Mouse (Mus musculus): ENCODE data around the gene Zfp428.
"Not testable (repeated sequence)": the region's sequence is repeated elsewhere in the genome, so short reads cannot be mapped to it uniquely, and the experiment has no call there.

The Zfp428 gene

DNA sequence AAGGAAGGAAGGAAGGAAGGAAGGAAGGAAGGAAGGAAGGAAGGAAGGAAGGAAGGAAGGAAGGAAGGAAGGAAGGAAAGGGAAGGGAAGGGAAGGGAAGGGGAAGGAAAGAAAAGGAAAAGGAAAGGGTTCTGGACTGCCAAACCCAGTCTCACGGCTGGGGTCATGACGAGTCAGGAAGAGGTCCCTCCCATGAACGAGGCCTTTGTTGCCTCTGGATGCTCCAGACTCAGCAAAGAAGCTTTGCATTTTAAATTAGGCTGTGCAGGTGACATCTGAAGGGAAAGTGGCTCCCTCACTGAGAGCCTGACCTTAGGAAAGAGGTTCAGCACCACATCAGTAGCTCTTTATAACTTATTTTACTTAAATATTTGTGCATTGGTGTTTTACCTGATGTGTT lies 12.3 kb downstream of the Zfp428 start:
- DNase-seq (ENCODE audit: low read depth, low spot score) = no peak

DNA sequence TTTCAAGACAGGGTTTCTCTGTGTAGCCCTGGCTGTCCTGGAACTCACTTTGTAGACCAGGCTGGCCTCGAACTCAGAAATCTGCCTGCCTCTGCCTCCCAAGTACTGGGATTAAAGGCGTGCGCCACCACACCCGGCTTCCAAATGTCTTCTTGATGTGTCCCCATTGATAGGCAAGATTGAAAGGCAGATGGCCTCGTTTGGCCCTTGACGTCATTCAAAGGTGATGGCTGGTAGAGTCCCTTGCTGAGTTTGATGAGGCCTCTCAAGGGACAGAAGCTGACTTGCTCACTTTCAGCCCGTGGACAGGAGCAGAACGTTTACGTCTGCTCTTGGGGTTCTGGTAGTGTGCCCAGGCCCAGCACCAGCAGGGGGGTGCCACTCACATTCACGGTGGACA lies 13.2 kb downstream of the Zfp428 start:
- DNase-seq (ENCODE audit: low read depth, low spot score) = not testable (repeated sequence)

DNA sequence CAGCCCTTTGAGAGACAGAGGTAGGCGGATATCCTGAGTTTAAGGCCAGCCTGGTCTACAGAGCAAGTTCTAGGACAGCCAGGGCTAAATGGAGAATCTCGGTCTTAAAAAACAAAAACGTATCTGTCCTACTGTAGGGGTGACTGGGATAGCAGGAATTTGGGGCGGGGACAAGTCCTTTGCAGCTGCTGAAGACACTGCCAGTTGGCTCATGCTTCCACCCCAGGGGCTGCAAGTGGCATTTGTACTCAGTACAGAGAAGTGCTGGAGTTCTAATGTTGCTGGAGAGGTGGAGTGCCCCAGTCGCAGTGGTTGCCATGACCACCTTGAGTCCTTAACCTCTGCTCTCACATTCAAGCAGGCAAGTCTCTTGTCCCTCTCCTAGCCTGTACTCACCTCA lies 16.0 kb downstream of the Zfp428 start:
- no peak for DNase-seq (ENCODE audit: low read depth, low spot score)

DNA sequence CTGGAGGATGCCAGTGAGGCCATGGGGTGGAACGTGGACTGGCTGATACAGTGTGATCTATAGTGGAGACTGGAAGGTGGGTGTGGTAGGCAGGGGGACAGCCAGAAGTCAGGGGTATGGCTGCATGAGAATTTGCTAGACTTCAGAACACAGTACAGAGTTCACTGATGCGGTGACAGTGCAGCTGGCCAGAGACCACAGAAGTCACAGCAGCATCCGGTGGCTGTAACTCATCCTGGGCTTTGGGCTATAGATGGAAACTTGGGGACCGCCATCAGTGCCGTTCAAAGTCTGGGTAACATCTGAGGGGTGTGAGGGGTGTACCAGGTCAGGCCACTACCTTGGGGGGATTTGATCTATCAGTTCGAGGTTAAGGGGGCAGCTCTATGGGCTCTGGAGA lies 16.9 kb downstream of the Zfp428 start:
- DNase-seq (ENCODE audit: low read depth, low spot score) = no peak

DNA sequence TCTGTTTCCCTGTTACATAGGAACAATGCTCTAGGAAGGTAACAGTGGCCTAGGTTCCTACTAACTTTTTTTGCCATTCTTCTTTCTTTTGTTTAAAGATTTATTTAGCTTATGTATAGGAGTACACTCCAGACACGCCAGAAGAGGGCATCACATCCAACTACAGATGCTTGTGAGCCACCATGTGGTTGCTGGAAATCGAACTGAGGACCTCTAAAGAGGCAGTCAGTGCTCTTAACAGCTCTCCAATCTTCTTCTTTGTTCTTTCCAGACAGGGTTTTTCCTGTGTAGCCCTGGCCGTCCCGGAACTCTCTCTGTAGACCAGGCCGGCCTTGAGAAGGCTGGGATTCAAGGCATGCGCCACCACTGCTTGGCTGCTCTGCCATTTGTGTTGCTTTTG lies 18.2 kb downstream of the Zfp428 start:
- DNase-seq (ENCODE audit: low read depth, low spot score) = no peak

DNA sequence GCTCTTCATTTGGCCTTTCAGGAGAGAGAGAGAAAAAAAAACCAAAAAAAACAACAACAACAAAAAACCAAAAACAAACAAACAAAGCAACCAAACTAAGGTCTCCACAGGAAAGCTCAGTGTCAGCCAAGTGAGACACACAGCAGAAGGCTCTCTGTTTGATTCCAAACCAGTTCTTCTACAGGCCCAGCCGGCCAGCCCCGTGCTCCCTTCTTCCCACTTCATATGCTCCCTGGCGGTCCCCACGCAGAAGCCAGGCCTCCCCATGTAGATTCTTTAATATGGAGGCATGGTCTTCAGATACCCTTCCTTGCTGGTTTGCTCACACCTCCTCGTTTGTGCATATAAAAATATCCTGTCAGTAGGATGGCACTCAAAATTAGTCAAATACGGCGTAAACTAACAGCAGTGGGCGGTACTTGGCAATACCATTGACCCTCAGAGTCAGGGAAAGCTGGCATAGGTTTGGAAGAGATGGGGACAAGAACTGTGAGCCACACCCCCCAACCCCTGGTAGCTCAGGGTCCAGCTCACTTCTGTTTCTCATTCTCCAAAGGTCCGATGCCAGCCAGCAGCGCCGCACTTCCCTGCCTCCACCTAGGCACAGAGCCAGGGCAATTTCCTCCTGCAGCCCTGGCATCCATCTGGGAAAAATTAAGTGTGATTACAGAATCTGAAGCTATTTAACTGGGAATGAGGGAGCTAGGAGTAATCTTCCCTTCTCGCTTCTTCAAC lies 19.0 kb downstream of the Zfp428 start:
- DNase-seq (ENCODE audit: low read depth, low spot score) = no peak

DNA sequence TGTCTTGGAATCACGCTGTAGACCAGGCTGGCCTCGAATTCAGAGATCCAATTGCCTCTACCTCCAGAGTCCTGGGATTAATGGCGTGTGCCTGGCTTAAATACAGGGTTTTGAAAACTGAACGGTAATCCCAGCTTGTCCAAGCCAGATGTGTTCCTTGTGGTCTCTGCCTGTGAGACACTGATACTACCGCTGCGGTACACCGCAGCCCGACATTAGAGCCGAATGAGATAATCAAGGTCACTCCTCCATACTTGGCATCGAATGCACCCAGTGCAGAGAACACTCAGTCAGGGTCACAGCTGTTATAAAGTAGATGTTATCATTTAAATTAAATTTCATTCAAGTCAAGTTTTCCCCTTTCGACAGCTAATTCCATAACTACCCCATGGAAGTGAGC lies 22.1 kb downstream of the Zfp428 start:
- DNase-seq (ENCODE audit: low read depth, low spot score) = no peak

DNA sequence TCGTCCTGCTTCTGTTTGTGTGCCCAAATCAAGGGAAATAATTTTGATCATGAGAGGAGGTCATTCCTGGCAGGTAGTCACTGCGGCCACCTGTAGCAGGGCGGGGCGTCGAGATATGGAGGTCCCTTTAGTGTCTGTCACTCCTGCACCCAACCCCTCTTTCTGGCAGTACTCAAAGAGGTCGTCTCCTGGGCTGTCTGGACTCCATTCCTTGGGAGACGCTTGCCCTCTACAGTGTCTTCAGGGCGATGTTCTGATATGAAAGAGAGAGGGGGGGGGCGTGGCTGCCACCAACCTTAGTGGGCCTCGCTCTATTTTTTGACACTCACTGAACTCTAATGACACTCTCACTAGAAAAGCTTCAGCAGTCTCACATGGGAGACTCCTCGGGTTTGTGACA lies 22.8 kb downstream of the Zfp428 start:
- no peak for DNase-seq (ENCODE audit: low read depth, low spot score)

DNA sequence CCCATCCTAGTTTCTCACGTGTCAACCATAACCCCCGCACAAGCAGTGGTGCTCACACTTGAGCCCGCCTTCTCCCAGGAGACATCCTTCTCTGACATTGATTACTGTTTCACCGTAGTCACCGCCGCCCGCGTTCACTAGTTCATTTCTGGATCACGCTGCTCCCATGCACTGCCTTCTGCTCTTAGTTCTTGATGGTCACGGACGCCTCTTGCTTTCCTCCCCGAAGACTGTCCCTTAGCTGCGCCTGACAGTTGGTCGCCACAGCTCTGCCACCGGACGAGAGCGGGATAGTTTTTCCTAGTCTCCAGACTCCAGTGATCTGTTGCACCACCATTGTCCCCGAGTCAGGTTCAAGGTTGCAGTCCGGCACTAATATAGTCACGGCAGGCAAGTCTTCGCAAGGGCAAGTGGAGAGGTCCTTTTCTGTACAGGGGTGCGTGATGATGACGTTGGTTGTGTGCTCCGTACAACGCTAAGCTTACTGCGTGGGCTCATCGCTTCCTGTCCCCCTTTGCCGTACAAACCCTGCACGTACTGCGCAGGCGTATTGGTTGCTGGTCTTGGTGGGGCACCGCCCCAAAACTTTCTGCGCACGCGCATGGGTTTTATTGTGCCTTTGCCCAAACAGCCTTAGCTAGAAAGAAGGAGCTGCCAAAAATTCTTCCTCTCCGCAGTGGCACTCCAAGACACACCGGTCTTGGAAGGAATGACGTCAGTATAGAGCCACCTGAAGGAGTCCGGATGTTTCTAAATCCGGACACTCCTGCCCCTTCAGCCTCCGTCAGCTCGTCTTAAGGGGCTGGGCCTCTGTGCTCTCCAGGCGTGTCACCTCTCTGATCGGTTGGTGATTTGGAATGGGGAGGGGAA lies 23.5 kb downstream of the Zfp428 start, which contains the start of gene Irgq:
Gene Irgq, plus strand, starts transcription at position 628 of the 870 bp plus-strand sequence.
- DNase-seq (ENCODE audit: low read depth, low spot score) = peak; percentile 100

DNA sequence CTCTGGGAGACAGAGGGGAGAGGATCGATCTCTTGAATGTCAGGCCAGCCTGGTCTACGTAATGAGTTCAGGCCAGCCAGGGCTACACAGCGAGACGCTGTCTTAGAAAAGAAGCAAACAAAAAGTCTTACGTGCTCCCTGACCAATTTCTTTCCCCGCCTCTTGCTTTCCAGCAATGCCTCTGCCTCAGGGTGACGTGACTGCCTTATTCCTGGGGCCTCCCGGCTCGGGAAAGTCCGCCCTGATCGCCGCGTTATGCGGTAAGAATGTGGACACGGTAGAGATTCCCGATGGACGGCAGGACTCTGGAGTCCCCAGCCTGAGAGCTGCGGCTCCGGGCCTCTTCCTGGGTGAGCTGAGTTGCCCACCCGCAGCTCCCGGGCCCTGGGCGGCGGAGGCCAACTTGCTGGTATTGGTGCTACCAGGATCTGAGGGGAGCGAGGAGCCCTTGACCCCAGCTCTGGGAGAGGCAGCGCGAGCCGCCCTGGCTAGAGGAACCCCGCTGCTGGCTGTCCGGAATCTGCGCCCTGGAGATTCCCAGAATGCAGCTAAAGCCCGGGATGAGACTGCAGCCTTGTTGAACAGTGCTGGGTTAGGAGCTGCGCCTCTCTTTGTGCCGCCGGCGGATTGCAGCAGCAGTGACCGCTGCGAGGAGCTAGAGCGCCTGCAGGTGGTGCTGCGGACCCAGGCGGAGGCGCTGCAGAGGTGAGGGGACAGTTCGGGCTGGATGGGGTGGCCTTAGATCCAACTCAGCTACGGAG lies 24.6 kb downstream of the Zfp428 start:
- DNase-seq (ENCODE audit: low read depth, low spot score) = no peak

DNA sequence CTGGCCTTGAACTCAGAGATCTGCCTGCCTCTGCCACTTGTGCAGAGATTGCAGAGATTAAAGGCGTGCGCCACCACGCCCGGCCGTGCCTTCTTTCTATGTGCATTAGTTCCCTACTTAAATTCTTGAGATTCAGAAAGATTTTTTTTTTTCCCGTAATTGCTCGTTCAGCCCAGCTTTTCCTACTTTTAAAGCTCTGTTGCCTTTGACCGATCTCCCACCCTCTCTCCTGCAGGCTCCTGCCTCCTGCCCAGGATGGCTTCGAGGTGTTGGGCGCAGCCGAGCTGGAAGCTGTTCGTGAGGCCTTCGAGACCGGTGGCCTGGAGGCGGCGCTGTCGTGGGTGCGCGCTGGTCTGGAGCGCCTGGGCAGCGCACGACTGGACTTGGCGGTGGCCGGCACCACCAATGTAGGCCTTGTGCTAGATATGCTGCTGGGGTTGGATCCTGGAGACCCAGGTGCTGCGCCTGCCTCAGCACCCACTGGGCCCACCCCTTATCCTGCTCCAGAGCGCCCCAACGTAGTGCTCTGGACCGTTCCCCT lies 26.3 kb downstream of the Zfp428 start:
- no peak for DNase-seq (ENCODE audit: low read depth, low spot score)

DNA sequence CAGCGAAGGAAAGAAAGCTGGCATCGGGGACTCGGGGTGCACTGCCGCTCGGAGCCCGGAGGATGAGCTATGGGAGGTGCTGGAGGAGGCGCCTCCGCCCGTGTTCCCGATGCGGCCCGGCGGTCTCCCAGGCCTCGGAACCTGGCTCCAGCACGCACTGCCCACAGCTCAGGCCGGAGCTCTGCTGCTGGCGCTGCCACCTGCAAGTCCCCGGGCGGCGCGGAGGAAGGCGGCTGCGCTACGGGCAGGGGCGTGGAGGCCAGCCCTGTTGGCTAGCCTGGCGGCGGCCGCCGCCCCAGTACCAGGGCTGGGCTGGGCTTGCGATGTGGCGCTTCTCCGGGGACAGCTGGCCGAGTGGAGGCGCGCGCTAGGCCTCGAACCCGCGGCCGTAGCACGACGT lies 27.0 kb downstream of the Zfp428 start:
- DNase-seq (ENCODE audit: low read depth, low spot score) = no peak

DNA sequence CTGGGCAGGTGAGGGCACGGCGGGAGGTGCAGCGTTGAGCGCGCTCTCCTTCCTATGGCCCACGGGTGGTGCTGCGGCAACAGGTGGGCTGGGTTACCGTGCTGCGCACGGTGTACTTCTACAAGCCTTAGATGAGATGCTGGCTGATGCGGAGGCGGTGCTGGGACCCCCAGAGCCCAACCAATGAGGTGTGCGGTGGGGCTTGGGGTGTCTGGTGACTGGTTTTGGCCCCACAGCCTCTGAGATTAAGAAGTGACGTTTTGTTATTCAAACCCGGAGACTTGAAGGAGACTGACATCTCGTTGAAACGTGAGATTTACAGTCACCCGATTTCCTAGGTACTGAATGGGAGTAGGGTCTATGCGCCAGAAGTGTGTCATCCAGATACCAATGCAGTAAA lies 27.5 kb downstream of the Zfp428 start:
- no peak for DNase-seq (ENCODE audit: low read depth, low spot score)

DNA sequence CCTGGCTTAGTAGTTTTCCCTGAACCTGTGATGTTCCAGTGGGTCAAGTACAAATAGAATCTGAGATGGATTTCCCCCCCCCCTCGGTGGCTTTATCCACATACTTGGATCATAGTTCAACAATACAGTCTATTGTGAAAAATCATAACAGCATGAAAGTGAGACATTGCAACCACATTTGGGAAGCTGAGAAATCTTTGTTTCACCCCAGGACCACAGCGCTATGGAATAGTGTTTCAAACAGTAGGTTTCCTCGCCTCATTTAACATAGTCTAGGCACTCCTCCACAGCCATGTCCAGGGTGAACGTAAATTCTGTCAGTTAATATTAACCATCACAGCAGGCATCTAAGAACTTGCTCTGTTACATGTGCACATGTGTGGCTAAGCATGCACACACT lies 30.3 kb downstream of the Zfp428 start:
- DNase-seq (ENCODE audit: low read depth, low spot score) = no peak

DNA sequence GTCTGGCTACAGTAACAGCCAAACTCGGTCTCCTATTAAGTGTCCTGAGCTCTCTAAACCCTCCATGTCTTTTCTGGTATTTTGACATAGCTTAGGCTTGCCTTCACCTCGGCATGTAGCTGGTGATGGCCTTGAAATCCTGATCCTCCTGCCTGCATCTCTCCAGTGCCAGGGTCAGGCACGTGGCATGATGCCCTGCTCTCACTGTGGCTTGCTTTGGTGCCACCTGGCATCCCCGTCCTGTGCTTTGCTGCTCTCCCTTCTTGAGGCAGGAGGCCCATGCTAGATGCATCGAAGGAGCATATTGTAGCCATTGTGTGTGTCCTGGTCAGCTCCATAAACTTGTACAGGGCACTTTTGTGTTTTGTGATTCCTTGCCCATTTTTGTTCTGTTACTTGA lies 30.8 kb downstream of the Zfp428 start:
- DNase-seq (ENCODE audit: low read depth, low spot score) = no peak

DNA sequence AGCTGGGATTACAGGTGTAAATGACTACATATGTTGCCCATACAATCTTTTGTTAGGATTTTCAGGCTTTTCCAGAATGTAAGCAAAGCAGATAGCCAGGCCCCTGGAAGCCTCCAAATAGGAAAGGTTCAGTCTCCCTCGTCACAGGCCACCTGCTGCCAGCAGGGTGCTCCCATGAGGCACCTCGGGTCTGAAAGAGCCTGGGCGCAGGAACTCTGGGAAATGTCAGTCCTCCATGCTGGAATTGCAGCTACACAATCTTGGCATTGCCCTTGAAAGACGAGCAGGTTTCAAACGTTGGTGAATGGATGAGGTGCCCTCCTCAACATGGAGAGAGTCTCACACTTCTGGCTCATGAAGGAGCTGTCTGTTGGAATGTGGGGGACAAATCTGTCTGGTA lies 31.3 kb downstream of the Zfp428 start:
- no peak for DNase-seq (ENCODE audit: low read depth, low spot score)

DNA sequence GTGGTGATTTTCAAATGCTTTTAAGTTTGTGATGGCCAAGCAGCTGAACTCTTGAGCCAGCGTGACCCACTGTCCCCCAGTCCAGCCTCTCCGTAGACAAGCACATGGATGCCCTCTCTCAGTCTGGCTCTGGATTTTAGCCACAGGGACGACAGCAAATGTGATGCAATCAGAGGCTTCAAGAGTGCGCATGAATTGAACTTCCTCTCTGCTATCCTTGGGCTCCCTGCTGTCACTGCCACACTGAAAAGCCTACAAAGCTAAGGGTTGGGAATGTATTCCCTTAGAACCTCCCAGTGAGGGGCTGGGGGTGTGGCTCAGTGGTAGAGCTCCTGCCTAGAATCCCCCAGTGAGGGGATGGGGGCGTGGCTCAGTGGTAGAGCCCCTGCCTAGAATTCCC lies 31.9 kb downstream of the Zfp428 start:
- no peak for DNase-seq (ENCODE audit: low read depth, low spot score)

DNA sequence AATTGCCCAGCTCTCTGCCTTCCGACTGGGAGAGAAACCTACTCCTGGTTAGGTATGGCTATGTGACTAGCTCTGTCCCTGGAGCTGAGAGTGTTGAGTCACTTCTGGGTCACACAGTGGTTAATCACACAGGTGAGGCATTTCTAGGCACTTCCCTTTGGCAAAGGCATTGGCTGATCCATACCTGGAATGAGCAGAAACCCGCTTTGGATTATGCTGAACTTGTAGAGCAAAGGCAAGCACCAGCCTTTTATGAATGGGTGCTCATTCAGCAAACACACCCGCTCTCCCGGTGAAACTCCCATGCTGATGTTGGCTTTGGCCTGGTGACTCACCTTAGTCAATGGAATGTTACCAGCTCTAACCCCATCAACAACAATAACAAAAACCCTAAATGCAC lies 32.9 kb downstream of the Zfp428 start:
- no peak for DNase-seq (ENCODE audit: low read depth, low spot score)

DNA sequence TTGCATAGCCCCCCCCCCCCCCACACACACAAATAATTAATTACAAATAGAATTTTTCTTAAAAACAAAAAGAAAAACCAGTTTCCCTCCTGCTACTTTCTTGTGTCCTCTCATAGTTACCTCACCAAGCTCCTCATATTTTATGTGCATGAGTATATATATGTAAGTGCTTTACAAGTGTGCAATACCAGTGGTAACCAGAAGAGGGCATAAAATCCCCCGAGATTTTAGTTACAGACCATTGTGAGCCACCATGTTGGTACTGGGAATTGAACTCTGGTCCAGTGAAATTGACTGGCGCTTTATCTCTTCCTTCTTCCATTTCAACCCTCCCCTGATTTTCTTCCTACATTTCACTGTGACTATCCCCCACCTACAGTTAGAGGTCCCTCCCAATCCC lies 37.7 kb downstream of the Zfp428 start:
- DNase-seq (ENCODE audit: low read depth, low spot score) = no peak

DNA sequence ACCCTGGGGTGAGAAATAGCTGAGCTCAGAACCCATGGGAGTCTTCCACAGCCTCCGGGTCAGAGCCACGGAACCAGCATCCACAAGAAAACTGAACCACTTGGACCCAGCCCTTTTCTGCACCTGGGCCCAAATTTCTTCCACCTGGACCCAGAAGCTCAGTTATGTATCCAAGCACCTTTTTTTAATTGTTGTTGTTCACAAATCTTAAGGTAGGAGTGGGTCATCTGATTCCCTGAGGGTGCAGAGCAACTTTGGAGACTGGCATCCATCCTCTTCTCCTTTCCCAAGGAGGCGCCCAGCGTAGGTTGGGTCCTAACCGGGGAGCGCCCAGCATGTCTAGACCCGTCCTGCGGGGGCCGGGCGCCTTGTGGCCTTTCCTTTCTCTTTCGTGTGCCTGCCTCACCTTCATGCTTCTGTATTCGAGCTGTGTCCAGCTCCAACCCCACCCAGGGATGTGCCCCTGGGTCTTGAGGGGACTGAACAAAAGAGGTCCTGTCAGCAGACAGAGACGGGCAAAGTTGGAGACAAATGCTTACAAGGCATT lies 39.3 kb downstream of the Zfp428 start, which contains the start of the genes Pinlyp and Xrcc1:
Gene Pinlyp, minus strand, starts transcription at position 51 of the 547 bp plus-strand sequence.
Gene Xrcc1, plus strand, starts transcription at position 222 of the 547 bp plus-strand sequence.
- DNase-seq (ENCODE audit: low read depth, low spot score) = no peak

DNA sequence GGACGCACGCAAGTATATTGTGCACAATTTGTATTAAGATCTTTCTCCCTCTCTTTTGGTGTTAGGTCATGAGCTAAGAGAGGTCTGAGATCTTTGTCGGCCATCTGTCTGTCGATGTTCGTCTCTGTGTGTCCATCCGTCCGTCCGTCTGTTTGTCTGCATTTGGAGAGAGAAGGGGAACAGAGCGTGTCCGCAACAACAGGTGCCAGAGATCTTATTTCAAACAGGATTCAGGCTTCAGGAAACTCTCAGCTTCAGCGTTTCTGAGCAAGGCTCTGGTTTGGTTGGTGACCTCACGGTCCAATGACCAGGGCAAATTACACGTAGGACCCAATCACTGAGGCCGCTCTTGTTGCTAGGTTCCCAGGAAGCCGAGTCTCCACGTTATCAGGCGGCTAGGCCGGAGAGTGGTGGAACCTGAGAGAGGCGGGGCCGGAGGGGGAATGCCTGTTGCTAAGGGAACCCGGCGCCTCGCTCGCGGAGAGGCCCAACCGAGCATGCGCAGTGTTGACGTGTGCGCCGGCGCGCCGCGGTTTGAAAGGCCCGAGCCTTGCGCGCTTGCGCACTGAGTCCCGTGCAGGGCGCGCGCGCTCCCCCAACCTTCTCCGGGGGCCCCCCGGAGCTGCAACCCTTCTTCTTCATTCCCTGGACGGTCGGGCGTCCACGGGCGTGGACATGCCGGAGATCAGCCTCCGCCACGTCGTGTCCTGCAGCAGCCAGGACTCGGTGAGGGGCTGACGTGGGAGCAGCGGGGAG lies 40.0 kb downstream of the Zfp428 start:
- peak; percentile 96 for DNase-seq (ENCODE audit: low read depth, low spot score)

Data from brain, embryonic 18.5 days (tissue).